Mouse (Mus musculus): ENCODE measurements around the gene Casp3. TPM values are rescaled to one million over a fixed set of nuclear protein-coding genes. Genes with fewer than 3 reads are reported as not detected.
A peak's percentile ranks its signal among the peaks of the same experiment; 100 is the strongest.

Casp3 gene
- polyA plus RNA-seq, 1 experiment from 2014 or later = 57.3 TPM

GRCm38 (mm10) chr8:46627881-46628280 is 10.8 kb downstream of the Casp3 start:
- TF ChIP-seq CTCF (IDR thresholded peaks at IDR 0.05) = no peak
- POLR2A ChIA-PET = no interaction called here
- ATAC-seq (no peak), DNase-seq (ENCODE audit: low read depth, low spot score) (no peak)
- CTCF ChIA-PET = no interaction called here
- in situ Hi-C loops (cut with MboI; ENCODE audit: low pct_unique_long_range_greater_than_20kb) = no loop called here
- no peaks in the 10 kb centered on the region for H3K27me3 ChIP-seq

- DNase-seq (ENCODE audit: low read depth, low spot score) (no peak), ATAC-seq (no peak)
- in situ Hi-C loops (cut with MboI; ENCODE audit: low pct_unique_long_range_greater_than_20kb) = no loop called here
- H3K27me3 ChIP-seq = no peaks in the 10 kb centered on the region
- ChIA-PET POLR2A (no interaction called here), CTCF (no interaction called here)
- no peak for TF ChIP-seq CTCF (IDR thresholded peaks at IDR 0.05)
These were observed 11.6 kb downstream of the Casp3 start for GRCm38 (mm10) chr8:46628645-46629044.

GRCm38 (mm10) chr8:46630422-46630821 is 13.3 kb downstream of the Casp3 start:
- no peak for DNase-seq (ENCODE audit: low read depth, low spot score)
- no peaks in the 10 kb centered on the region for H3K27me3 ChIP-seq
- in situ Hi-C loops (cut with MboI; ENCODE audit: low pct_unique_long_range_greater_than_20kb) = no loop called here
- CTCF ChIA-PET = no interaction called here
- ATAC-seq = peak; percentile 62
- POLR2A ChIA-PET = interaction anchor here (0.6 kb wide), 1 partner anchor 29 kb away, joined by 3 read pairs; no protein-coding TSS in a partner anchor
- no peak for TF ChIP-seq CTCF (IDR thresholded peaks at IDR 0.05)

GRCm38 (mm10) chr8:46630932-46631331 is 13.8 kb downstream of the Casp3 start:
- DNase-seq (ENCODE audit: low read depth, low spot score) (no peak), ATAC-seq (no peak)
- ChIA-PET CTCF (no interaction called here), POLR2A (interaction anchor here (0.6 kb wide), 2 partner anchors 13 to 30 kb away, joined by 3 to 4 read pairs; no protein-coding TSS in a partner anchor)
- no peak for TF ChIP-seq CTCF (IDR thresholded peaks at IDR 0.05)
- H3K27me3 ChIP-seq = no peaks in the 10 kb centered on the region
- in situ Hi-C loops (cut with MboI; ENCODE audit: low pct_unique_long_range_greater_than_20kb) = no loop called here

GRCm38 (mm10) chr8:46639010-46639571 is 22.0 kb downstream of the Casp3 start:
- no peak for ATAC-seq
- H3K27me3 ChIP-seq = no peaks in the 10 kb centered on the region
- in situ Hi-C loops (cut with MboI; ENCODE audit: low pct_unique_long_range_greater_than_20kb) = no loop called here
- ChIA-PET CTCF (interaction anchor here (1.1 to 1.4 kb wide), 2 partner anchors 13 kb away, joined by 3 read pairs; no protein-coding TSS in a partner anchor), POLR2A (interaction anchor here (0.6 kb wide), 2 partner anchors 475 to 558 kb away, joined by 3 to 4 read pairs; no protein-coding TSS in a partner anchor)
- DNase-seq (ENCODE audit: low read depth, low spot score) = no peak
- no peak for TF ChIP-seq CTCF (IDR thresholded peaks at IDR 0.05)

- ATAC-seq = no peak
- in situ Hi-C loops (cut with MboI; ENCODE audit: low pct_unique_long_range_greater_than_20kb) = no loop called here
- POLR2A ChIA-PET = no interaction called here
These were observed 22.8 kb downstream of the Casp3 start for GRCm38 (mm10) chr8:46639852-46640251.

GRCm38 (mm10) chr8:46641272-46641671 is 24.2 kb downstream of the Casp3 start:
- ATAC-seq = no peak
- POLR2A ChIA-PET = no interaction called here
- CTCF ChIA-PET = no interaction called here
- TF ChIP-seq CTCF (IDR thresholded peaks at IDR 0.05) = no peak
- no peaks in the 10 kb centered on the region for H3K27me3 ChIP-seq
- in situ Hi-C loops (cut with MboI; ENCODE audit: low pct_unique_long_range_greater_than_20kb) = no loop called here
- no peak for DNase-seq (ENCODE audit: low read depth, low spot score)

More at GRCm38 (mm10) chr8:46639852-46640251, 22.8 kb downstream of the Casp3 start:
- no peak for TF ChIP-seq CTCF (IDR thresholded peaks at IDR 0.05)
- DNase-seq (ENCODE audit: low read depth, low spot score) = no peak
- CTCF ChIA-PET = interaction anchor here (1.1 to 1.4 kb wide), 3 partner anchors 9 to 14 kb away, joined by 3 read pairs; no protein-coding TSS in a partner anchor
- no peaks in the 10 kb centered on the region for H3K27me3 ChIP-seq

- DNase-seq (ENCODE audit: low read depth, low spot score) (no peak), ATAC-seq (no peak)
- in situ Hi-C loops (cut with MboI; ENCODE audit: low pct_unique_long_range_greater_than_20kb) = no loop called here
- no peak for TF ChIP-seq CTCF (IDR thresholded peaks at IDR 0.05)
- POLR2A ChIA-PET = no interaction called here
- no peaks in the 10 kb centered on the region for H3K27me3 ChIP-seq
- CTCF ChIA-PET = interaction anchor here (0.7 kb wide), 1 partner anchor 8 kb away, joined by 3 read pairs; no protein-coding TSS in a partner anchor
These were observed 31.3 kb downstream of the Casp3 start for GRCm38 (mm10) chr8:46648421-46648820.

- TF ChIP-seq CTCF (IDR thresholded peaks at IDR 0.05) = no peak
- DNase-seq (ENCODE audit: low read depth, low spot score) (no peak), ATAC-seq (no peak)
- in situ Hi-C loops (cut with MboI; ENCODE audit: low pct_unique_long_range_greater_than_20kb) = no loop called here
- ChIA-PET CTCF (interaction anchor here (0.8 kb wide), 1 partner anchor 13 kb away, joined by 3 read pairs; no protein-coding TSS in a partner anchor), POLR2A (no interaction called here)
- no peaks in the 10 kb centered on the region for H3K27me3 ChIP-seq
These were observed 34.8 kb downstream of the Casp3 start for GRCm38 (mm10) chr8:46651872-46652271.

GRCm38 (mm10) chr8:46655919-46656318 is 38.8 kb downstream of the Casp3 start:
- ATAC-seq (no peak), DNase-seq (ENCODE audit: low read depth, low spot score) (no peak)
- H3K27me3 ChIP-seq = no peaks in the 10 kb centered on the region
- POLR2A ChIA-PET = interaction anchor here (0.7 kb wide), 1 partner anchor 43 kb away, joined by 3 read pairs; no protein-coding TSS in a partner anchor
- TF ChIP-seq CTCF (IDR thresholded peaks at IDR 0.05) = no peak
- in situ Hi-C loops (cut with MboI; ENCODE audit: low pct_unique_long_range_greater_than_20kb) = no loop called here
- CTCF ChIA-PET = no interaction called here

GRCm38 (mm10) chr8:46671496-46671895 is 54.4 kb downstream of the Casp3 start:
- no peak for ATAC-seq
- ChIA-PET POLR2A (interaction anchor here (0.6 kb wide), 2 partner anchors 39 to 256 kb away, joined by 5 read pairs; no protein-coding TSS in a partner anchor), CTCF (interaction anchor here (1.0 kb wide), 1 partner anchor 282 kb away, joined by 3 read pairs; no protein-coding TSS in a partner anchor)
- peak; percentile 95 for TF ChIP-seq CTCF (IDR thresholded peaks at IDR 0.05)
- in situ Hi-C loops (cut with MboI; ENCODE audit: low pct_unique_long_range_greater_than_20kb) = loop anchor here (5.0 kb wide), 2 partner anchors 281 to 706 kb away; no protein-coding TSS in a partner anchor
- no peak for DNase-seq (ENCODE audit: low read depth, low spot score)
- no peaks in the 10 kb centered on the region for H3K27me3 ChIP-seq

Data from Patski (cell line).